Mouse (Mus musculus): ENCODE data around the gene Tulp2. TPM values are rescaled to one million over a fixed set of nuclear protein-coding genes. Genes with fewer than 3 reads are reported as not detected.

Tulp2 gene
- polyA plus RNA-seq, 1 experiment from 2014 or later, result not detected

DNA sequence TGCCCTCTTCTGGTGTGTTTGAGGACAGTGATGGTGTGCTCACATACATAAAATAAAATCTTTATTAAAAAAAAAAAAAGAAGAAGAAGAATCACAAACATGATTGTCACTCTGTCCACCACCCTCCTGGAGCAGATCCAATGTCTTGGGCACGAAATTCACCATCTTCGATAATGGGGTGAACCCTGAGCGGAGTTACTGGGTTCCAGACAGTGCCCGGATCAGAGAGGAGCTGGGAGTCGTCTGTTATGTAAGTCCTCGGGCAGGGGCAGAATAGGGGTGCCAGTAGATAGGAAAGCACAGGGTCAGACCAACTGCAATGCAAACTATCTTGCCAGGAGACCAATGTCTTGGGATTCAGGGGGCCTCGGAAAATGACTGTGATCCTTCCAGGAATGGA, 38.9 kb downstream of the Tulp2 start:
- WGBS, result 95% methylated on average over 7 of the region's 7 CpGs
- Histone ChIP-seq H3K4me3 (ENCODE audit: low read depth, low read length) (no peak overlapping the region), H3K4me2 (ENCODE audit: low read length) (no peak overlapping the region), H3K4me1 (ENCODE audit: control insufficient read depth, insufficient read depth, low read length) (peaks cover 6% of the 10 kb centered on the region), H3K27me3 (replicated peaks; ENCODE audit: control insufficient read depth, insufficient read depth, low read length) (no peaks in the 10 kb centered on the region), H3K9me3 (replicated peaks; ENCODE audit: control insufficient read depth, low read length) (no peaks in the 10 kb centered on the region), H3K27ac (ENCODE audit: low read depth, low read length) (no peak overlapping the region), H3K9ac (ENCODE audit: low read length) (no peak overlapping the region), H3K36me3 (ENCODE audit: control insufficient read depth, insufficient read depth, low read length) (no peaks in the 10 kb centered on the region)
- DNase-seq (ENCODE audit: low spot score) (no peak), ATAC-seq (no peak)

DNA sequence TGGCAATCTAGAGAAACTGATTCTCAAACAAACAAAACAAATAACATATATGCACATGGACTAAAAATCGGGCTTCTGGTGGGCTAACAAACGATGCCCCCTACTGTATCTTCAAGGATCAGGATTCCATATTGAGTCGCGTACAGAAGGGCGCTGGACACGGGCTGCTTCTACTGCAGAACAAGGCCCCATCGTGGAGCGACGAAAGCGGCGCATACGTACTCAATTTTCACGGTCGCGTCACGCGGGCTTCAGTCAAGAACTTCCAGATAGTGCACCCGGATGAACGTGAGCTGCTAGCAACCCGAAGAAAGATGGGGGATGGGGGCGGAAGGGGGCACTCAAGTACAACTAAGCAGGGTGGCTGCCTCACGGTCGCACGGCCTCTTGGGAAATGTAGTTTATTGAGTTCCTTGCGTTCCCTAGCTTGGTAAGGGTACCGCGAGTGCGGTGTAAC, 40.1 kb downstream of the Tulp2 start:
- H3K27ac ChIP-seq (ENCODE audit: low read depth, low read length), result peak overlapping the region; percentile 77
- DNase-seq (ENCODE audit: low spot score) (peak; percentile 98), ATAC-seq (peak; percentile 88)
- peak overlapping the region; percentile 66 for H3K9ac ChIP-seq (ENCODE audit: low read length)
- H3K9me3 ChIP-seq (replicated peaks; ENCODE audit: control insufficient read depth, low read length), result no peaks in the 10 kb centered on the region
- H3K4me3 ChIP-seq (ENCODE audit: low read depth, low read length), result peak overlapping the region; percentile 43
- no peaks in the 10 kb centered on the region for H3K27me3 ChIP-seq (replicated peaks; ENCODE audit: control insufficient read depth, insufficient read depth, low read length)
- H3K4me2 ChIP-seq (ENCODE audit: low read length), result peak overlapping the region; percentile 49
- H3K36me3 ChIP-seq (ENCODE audit: control insufficient read depth, insufficient read depth, low read length), result no peaks in the 10 kb centered on the region
- under 1% methylated on average over 28 of the region's 28 CpGs for WGBS
- H3K4me1 ChIP-seq (ENCODE audit: control insufficient read depth, insufficient read depth, low read length), result peaks cover 6% of the 10 kb centered on the region

DNA sequence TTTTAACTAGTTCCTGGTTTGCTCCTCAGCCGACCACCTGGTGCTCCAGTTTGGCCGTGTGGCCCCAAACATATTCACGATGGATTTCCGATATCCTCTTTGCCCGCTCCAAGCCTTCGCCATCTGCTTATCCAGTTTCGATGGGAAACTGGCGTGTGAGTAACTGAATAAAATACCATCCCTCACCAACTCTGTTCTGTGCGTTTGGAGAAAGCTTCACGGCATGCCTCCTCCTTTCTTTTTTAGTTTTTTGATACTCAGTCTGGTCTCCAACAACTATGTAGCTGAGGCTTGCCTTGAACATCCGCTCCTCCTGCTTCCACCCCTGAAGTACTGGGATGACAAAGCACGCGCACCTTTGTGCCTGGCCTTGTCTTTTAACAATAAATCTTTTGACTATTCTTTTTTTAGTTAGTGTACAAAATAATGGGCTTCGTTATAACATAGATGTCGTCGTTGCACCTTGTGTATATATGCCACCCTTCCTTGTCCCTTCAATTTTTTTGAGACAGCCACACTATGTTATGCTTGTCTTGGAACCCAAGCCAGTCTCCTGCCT, 40.6 kb downstream of the Tulp2 start:
- Histone ChIP-seq H3K36me3 (ENCODE audit: control insufficient read depth, insufficient read depth, low read length) (no peaks in the 10 kb centered on the region), H3K9ac (ENCODE audit: low read length) (peak overlapping the region; percentile 66), H3K4me1 (ENCODE audit: control insufficient read depth, insufficient read depth, low read length) (peaks cover 6% of the 10 kb centered on the region), H3K4me3 (ENCODE audit: low read depth, low read length) (peak overlapping the region; percentile 43), H3K27ac (ENCODE audit: low read depth, low read length) (no peak overlapping the region), H3K4me2 (ENCODE audit: low read length) (peak overlapping the region; percentile 49), H3K27me3 (replicated peaks; ENCODE audit: control insufficient read depth, insufficient read depth, low read length) (no peaks in the 10 kb centered on the region), H3K9me3 (replicated peaks; ENCODE audit: control insufficient read depth, low read length) (no peaks in the 10 kb centered on the region)
- WGBS, result 54% methylated on average over 16 of the region's 16 CpGs
- no peak for ATAC-seq
- no peak for DNase-seq (ENCODE audit: low spot score)

DNA sequence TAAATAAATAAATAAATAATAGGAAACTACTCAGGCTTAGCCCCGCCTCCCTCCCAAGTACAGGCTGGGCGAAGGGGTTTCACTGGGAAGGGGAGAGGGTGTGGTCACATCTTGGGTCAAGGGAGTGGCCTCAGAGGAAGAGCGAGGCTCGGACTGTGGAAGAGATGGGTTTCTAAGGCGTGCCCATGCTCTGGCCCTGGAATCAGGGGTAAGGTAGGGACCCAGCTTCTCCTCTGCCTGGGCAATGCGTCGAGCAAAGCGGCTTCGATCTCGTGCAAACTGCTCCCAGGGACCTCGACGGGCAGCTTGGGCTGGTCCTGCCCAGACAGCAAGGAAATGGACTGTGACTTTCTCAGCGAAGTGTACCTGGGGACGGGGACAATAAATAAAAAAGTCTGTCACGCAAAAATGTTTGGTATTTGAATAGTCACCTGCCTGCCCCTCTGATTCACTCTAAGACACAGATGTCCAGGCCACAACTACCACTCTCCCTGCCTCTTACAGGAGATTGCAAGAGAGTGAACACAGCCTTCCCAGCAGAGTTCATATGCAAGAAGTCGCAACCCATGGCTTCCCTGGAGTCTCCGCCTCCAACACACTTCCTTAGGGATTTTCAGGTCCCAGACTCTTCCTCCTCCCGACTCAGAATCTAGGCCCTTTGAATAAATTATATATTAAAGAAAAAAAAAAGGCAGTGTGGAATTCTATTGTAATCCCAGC, 41.4 kb downstream of the Tulp2 start:
- no peaks in the 10 kb centered on the region for H3K27me3 ChIP-seq (replicated peaks; ENCODE audit: control insufficient read depth, insufficient read depth, low read length)
- no peaks in the 10 kb centered on the region for H3K36me3 ChIP-seq (ENCODE audit: control insufficient read depth, insufficient read depth, low read length)
- DNase-seq (ENCODE audit: low spot score) (no peak), ATAC-seq (no peak)
- H3K4me3 ChIP-seq (ENCODE audit: low read depth, low read length), result no peak overlapping the region
- no peaks in the 10 kb centered on the region for H3K9me3 ChIP-seq (replicated peaks; ENCODE audit: control insufficient read depth, low read length)
- no peak overlapping the region for H3K9ac ChIP-seq (ENCODE audit: low read length)
- no peak overlapping the region for H3K4me2 ChIP-seq (ENCODE audit: low read length)
- WGBS, result 77% methylated on average over 18 of the region's 18 CpGs
- peaks cover 6% of the 10 kb centered on the region for H3K4me1 ChIP-seq (ENCODE audit: control insufficient read depth, insufficient read depth, low read length)
- no peak overlapping the region for H3K27ac ChIP-seq (ENCODE audit: low read depth, low read length)

DNA sequence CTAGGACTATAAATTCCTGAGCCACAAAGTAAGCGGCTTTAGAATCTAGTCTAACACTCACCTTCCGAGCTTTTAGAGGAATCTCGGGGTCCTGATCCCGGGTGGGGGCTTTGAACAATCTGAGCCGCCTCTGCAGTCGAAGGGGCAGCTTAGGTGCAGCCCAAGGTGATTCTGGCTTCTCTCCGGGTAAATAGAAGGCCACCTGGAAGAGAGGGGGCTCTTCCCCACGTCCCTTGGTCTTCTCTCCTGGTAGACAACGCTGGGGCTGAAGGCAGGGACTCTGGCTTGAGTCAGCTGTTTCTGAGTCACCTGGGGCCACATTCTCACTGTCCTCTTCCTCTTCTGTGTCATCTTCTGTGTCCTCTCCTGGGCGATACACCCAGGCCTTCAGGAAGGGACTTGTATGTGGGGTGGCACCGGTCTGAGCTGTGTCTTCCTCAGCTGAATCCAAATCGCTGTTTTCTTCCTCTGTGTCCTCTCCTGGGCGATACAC, 42.0 kb downstream of the Tulp2 start:
- 90% methylated on average over 12 of the region's 13 CpGs for WGBS
- Histone ChIP-seq H3K4me1 (ENCODE audit: control insufficient read depth, insufficient read depth, low read length) (peaks cover 6% of the 10 kb centered on the region), H3K9me3 (replicated peaks; ENCODE audit: control insufficient read depth, low read length) (no peaks in the 10 kb centered on the region), H3K36me3 (ENCODE audit: control insufficient read depth, insufficient read depth, low read length) (no peaks in the 10 kb centered on the region), H3K4me2 (ENCODE audit: low read length) (no peak overlapping the region), H3K9ac (ENCODE audit: low read length) (no peak overlapping the region), H3K27me3 (replicated peaks; ENCODE audit: control insufficient read depth, insufficient read depth, low read length) (no peaks in the 10 kb centered on the region), H3K4me3 (ENCODE audit: low read depth, low read length) (no peak overlapping the region), H3K27ac (ENCODE audit: low read depth, low read length) (no peak overlapping the region)
- ATAC-seq (no peak), DNase-seq (ENCODE audit: low spot score) (no peak)

DNA sequence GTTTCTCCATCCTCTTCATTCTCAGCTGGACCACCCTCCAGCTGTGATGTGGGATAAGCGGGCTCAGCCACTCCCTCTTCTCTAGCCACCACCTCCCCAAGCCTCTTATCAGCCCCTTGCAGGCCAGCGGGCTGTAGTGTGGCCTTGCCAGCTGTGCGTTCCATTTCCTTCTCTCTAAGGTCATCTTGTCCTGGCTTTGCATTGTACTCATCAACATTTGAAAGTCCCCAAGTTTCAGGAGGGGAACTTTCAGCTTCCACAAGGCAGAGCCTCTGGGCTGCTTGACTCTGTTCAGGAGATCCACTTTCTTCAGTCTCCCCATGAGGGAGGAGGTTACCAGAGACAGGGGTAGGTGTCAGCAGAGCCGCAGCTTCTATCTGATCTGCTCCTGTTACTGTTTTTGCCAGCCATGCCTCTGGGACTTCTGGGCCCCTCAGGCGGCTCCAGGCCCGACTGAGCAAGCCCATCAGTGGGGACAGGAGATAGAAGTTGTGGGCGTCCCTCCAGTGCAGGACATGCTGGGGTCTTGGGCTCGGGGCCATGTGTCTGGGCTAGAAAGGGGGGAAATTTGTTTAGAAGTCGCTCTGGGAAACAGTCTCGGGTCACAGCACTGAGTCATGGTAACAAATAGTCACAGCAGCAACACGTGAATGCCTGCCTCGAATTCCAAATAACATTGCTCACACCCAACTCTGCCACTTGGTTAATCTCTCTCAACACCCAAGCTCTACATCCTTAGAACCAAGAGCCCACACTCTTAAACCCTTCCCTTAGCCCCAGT, 43.4 kb downstream of the Tulp2 start:
- Histone ChIP-seq H3K4me3 (ENCODE audit: low read depth, low read length) (peak overlapping the region; percentile 67), H3K9me3 (replicated peaks; ENCODE audit: control insufficient read depth, low read length) (no peaks in the 10 kb centered on the region), H3K27ac (ENCODE audit: low read depth, low read length) (no peak overlapping the region), H3K9ac (ENCODE audit: low read length) (peak overlapping the region; percentile 82), H3K27me3 (replicated peaks; ENCODE audit: control insufficient read depth, insufficient read depth, low read length) (no peaks in the 10 kb centered on the region), H3K4me2 (ENCODE audit: low read length) (peak overlapping the region; percentile 95), H3K36me3 (ENCODE audit: control insufficient read depth, insufficient read depth, low read length) (no peaks in the 10 kb centered on the region), H3K4me1 (ENCODE audit: control insufficient read depth, insufficient read depth, low read length) (peaks cover 6% of the 10 kb centered on the region)
- DNase-seq (ENCODE audit: low spot score) (no peak), ATAC-seq (0 out of 2 replicates have a peak, but pooled peaks have one; percentile 2)
- 37% methylated on average over 12 of the region's 12 CpGs for WGBS

DNA sequence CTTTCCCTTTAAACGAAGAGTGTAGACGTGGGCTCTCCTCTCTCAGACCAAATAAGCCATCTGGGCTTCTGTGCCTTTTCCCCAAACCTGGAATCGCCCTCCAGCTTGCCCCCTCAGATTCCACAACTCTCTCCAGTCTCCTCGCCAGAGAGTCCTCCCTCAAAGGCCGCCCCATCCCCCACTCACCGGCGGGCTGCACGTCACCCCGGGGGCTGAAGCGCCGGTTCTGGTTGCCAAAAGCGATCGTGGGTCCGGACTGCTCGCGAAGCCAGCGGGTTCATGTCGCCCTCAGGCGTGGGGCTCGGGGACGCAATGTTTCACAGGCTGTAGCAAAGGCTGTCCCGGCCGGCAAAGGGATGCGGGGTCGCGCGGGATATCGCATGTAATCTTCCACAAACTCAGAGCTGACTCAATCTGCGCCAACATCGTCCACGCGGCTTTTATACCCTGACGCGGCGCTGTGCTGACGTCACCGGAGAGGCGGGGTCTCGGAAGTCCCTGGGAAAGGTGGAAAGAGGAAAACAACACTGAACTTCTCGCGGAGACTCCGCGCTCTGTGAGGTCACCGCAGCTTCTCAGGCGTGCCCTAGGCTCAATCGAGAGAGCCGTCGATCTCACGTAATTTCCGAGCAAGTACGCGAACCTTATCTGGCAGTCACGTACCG, 44.3 kb downstream of the Tulp2 start, which contains the start of the genes Ppp1r15a and Plekha4:
Gene Ppp1r15a (minus strand): TSS at position 460 of the 665 bp plus-strand sequence.
Gene Plekha4 (plus strand): TSS at position 522 of the 665 bp plus-strand sequence.
- peaks cover 6% of the 10 kb centered on the region for H3K4me1 ChIP-seq (ENCODE audit: control insufficient read depth, insufficient read depth, low read length)
- WGBS, result under 1% methylated on average over 54 of the region's 54 CpGs
- H3K36me3 ChIP-seq (ENCODE audit: control insufficient read depth, insufficient read depth, low read length), result no peaks in the 10 kb centered on the region
- peak within 1 kb of the TSS; percentile 95 for H3K4me2 ChIP-seq (ENCODE audit: low read length)
- H3K9me3 ChIP-seq (replicated peaks; ENCODE audit: control insufficient read depth, low read length), result no peaks in the 10 kb centered on the region
- H3K27me3 ChIP-seq (replicated peaks; ENCODE audit: control insufficient read depth, insufficient read depth, low read length), result no peaks in the 10 kb centered on the region
- peak within 1 kb of the TSS; percentile 82 for H3K9ac ChIP-seq (ENCODE audit: low read length)
- peak within 1 kb of the TSS; percentile 67 for H3K4me3 ChIP-seq (ENCODE audit: low read depth, low read length)
- peak within 1 kb of the TSS; percentile 55 for H3K27ac ChIP-seq (ENCODE audit: low read depth, low read length)
- DNase-seq (ENCODE audit: low spot score) (peak; percentile 92), ATAC-seq (peak; percentile 70)

DNA sequence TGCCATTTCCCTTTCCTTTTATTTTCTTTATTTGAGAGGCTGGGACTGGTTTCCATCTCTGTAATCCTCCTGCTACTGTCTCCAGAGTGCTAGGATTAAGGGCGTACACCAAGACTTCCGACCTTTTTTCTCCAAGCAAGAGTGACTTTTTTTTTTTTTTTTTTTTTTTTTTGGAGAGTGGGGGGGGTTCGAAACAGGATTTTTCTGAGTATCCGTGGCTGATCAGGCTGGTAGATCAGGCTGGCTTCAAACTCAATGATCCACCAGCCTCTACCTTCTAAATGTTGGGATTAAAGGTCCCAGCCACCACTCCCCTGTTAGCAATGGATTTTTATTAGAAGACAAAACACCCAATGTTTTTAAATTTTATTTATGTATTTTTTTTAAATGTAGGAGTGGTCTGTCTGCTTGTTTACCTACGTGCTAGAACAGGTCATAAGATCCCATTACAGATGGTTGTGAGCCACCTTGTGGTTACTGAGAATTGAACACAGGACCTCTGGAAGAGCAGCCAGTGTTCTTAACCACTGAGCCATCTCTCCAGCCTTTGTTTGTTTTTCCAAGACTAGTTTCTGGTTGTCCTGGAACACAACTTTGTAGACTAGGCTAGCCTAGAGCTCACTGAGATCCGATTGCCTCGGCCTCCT, 44.9 kb downstream of the Tulp2 start:
- Histone ChIP-seq H3K4me1 (ENCODE audit: control insufficient read depth, insufficient read depth, low read length) (peaks cover 6% of the 10 kb centered on the region), H3K27me3 (replicated peaks; ENCODE audit: control insufficient read depth, insufficient read depth, low read length) (no peaks in the 10 kb centered on the region), H3K9ac (ENCODE audit: low read length) (peak overlapping the region; percentile 82), H3K27ac (ENCODE audit: low read depth, low read length) (no peak overlapping the region), H3K4me3 (ENCODE audit: low read depth, low read length) (peak overlapping the region; percentile 67), H3K36me3 (ENCODE audit: control insufficient read depth, insufficient read depth, low read length) (no peaks in the 10 kb centered on the region), H3K9me3 (replicated peaks; ENCODE audit: control insufficient read depth, low read length) (no peaks in the 10 kb centered on the region), H3K4me2 (ENCODE audit: low read length) (peak overlapping the region; percentile 95)
- no peak for DNase-seq (ENCODE audit: low spot score)
- ATAC-seq, result no peak
- WGBS, result 24% methylated on average over 7 of the region's 7 CpGs

Data from forebrain, embryonic 14.5 days (tissue).